Mouse (Mus musculus): Measurements from ENCODE around the gene Parn. TPM values are rescaled to one million over a fixed set of nuclear protein-coding genes. Genes with fewer than 3 reads are reported as not detected.

Gene Parn
- total and polyA plus RNA-seq, 3 experiments: 26.7 to 160 (median 38.2) TPM

GRCm38 (mm10) chr16:13698998-13699397 is 31.0 kb upstream of the Parn start:
- Histone ChIP-seq H3K27me3 (ENCODE audit: control insufficient read depth in 1 of 2, insufficient read depth in 2 of 2, low read length in 2 of 2) (no peaks in the 10 kb centered on the region), H3K4me1 (ENCODE audit: control insufficient read depth in 1 of 2, insufficient read depth in 2 of 2, low read length in 2 of 2) (no peaks in the 10 kb centered on the region), H3K36me3 (ENCODE audit: control insufficient read depth in 1 of 2, insufficient read depth in 2 of 2, low read length in 2 of 2) (peaks cover 0 to 8% of the 10 kb centered on the region in 2 experiments; a peak in 2 of 4 replicates), H3K4me3 (ENCODE audit: control insufficient read depth in 1 of 2, insufficient read depth in 1 of 2, low read depth in 2 of 2, low read length in 2 of 2) (no peak overlapping the region), H3K9me3 (replicated peaks; ENCODE audit: insufficient read depth, low read length) (no peaks in the 10 kb centered on the region), H3K9ac (ENCODE audit: control insufficient read depth, low read depth, low read length, poor library complexity, severe bottlenecking) (no peak overlapping the region), H3K27ac (ENCODE audit: control insufficient read depth, low read depth, low read length) (no peak overlapping the region), H3K79me2 (ENCODE audit: control insufficient read depth, insufficient read depth, low read length, poor library complexity) (no peaks in the 10 kb centered on the region)
- peak; percentile 42 for DNase-seq (ENCODE audit: low read depth, low spot score)
- TF ChIP-seq SMC3 (IDR thresholded peaks at IDR 0.05; ENCODE audit: low read depth, low read length) (0 out of 2 replicates have a peak, but pooled peaks have one; percentile 22), POLR2AphosphoS2 (IDR thresholded peaks at IDR 0.05; ENCODE audit: low read length) (no peak), CHD1 (IDR thresholded peaks at IDR 0.05; ENCODE audit: low read depth, low read length) (no peak), RAD21 (IDR thresholded peaks at IDR 0.05; ENCODE audit: low read depth, low read length) (peak; percentile 20), CTCF (IDR thresholded peaks at IDR 0.05 in 2 of 3, conservative IDR thresholded peaks at IDR 0.05 in 1 of 3; ENCODE audit: control insufficient read depth in 1 of 3, insufficient read depth in 1 of 3, low read depth in 2 of 3, low read length in 3 of 3, poor library complexity in 1 of 3, severe bottlenecking in 1 of 3) (peak; percentile 61 to 94 (median 69))

DNA sequence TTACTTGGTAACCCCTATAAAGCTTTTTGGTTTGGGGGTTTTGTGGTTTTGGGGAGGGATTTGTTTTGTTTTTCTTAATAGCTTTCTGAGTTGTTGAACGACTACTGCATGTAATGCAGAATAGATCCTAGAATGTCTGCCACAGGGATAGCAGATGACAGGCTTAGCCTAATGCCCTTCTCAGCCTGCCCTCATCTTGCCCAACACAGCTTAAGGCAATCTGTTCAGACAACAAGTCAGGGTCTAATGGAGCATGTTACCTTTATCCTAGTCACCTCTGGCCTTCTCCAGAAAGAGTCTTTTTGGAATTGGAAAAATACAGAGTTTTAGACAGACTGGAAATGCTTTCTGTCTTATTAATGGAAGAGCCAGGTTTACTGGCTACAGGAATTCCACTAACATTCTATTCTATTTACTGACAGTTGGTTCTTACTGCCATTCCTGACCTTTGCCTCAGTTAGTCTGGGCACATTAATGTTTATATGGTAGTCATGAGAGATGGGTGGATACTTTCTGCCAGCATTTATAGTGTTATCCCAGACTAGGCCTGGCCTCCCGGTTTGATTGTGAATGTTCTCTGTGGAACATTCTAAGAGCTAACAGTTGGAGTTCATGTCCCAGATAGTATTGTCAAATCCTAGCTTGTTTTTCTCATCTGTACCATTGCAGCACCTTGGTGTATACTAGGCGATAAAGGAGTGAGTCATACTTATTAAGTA is 10.8 kb upstream of the Parn start:
- peaks cover 5% of the 10 kb centered on the region; the same call in 1 of the 2 replicates for H3K79me2 ChIP-seq (ENCODE audit: control insufficient read depth, insufficient read depth, low read length, poor library complexity)
- H3K9ac ChIP-seq (ENCODE audit: control insufficient read depth, low read depth, low read length, poor library complexity, severe bottlenecking): no peak overlapping the region
- no peak overlapping the region for H3K27ac ChIP-seq (ENCODE audit: control insufficient read depth, low read depth, low read length)
- H3K27me3 ChIP-seq (ENCODE audit: control insufficient read depth in 1 of 2, insufficient read depth in 2 of 2, low read length in 2 of 2): no peaks in the 10 kb centered on the region
- no peaks in the 10 kb centered on the region for H3K4me1 ChIP-seq (ENCODE audit: control insufficient read depth in 1 of 2, insufficient read depth in 2 of 2, low read length in 2 of 2)
- TF ChIP-seq JUND (IDR thresholded peaks at IDR 0.05; ENCODE audit: low read depth, low read length) (no peak), POLR2AphosphoS2 (IDR thresholded peaks at IDR 0.05; ENCODE audit: low read length) (no peak), HCFC1 (IDR thresholded peaks at IDR 0.05; ENCODE audit: low read depth, low read length) (no peak), RCOR1 (IDR thresholded peaks at IDR 0.05; ENCODE audit: low read depth, low read length) (no peak)
- peaks cover 0 to 8% of the 10 kb centered on the region in 2 experiments for H3K36me3 ChIP-seq (ENCODE audit: control insufficient read depth in 1 of 2, insufficient read depth in 2 of 2, low read length in 2 of 2)
- no peaks in the 10 kb centered on the region for H3K9me3 ChIP-seq (replicated peaks; ENCODE audit: insufficient read depth, low read length)
- DNase-seq (ENCODE audit: low read depth, low spot score): no peak
- no peak overlapping the region for H3K4me3 ChIP-seq (ENCODE audit: control insufficient read depth in 1 of 2, insufficient read depth in 1 of 2, low read depth in 2 of 2, low read length in 2 of 2)

DNA sequence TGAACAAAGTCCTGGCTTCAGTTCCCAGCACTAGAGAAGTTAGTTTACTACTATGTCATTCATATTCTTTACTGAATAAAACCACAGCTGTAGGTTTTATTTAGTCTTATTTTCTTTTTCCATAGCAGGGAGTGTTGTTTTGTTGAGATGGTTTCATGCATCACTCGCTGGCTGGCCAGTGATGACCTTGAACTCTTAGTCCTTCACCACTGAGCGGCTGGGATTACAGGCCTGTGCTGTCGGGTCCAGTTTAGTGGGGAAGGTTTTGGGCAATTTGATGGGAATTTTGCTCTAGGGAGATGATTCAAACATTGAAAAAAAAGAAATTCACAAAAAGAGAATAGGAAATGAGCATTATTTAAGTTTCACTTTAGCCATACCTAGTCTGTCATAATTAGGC is 6.5 kb upstream of the Parn start:
- TF ChIP-seq USF1 (IDR thresholded peaks at IDR 0.05; ENCODE audit: low read depth, low read length): no peak
- TF ChIP-seq GATA1 (IDR thresholded peaks at IDR 0.05; ENCODE audit: low read depth, low read length): no peak
- TF ChIP-seq TAL1 (IDR thresholded peaks at IDR 0.05; ENCODE audit: low read length): no peak
- no peak for TF ChIP-seq EP300 (IDR thresholded peaks at IDR 0.05; ENCODE audit: low read depth in 1 of 2, low read length in 2 of 2)
- TF ChIP-seq KAT2A (conservative IDR thresholded peaks at IDR 0.05; ENCODE audit: low read depth, low read length): no peak

More for the DNA sequence above, 6.5 kb upstream of the Parn start:
- no peak overlapping the region for H3K4me3 ChIP-seq (ENCODE audit: control insufficient read depth in 1 of 2, insufficient read depth in 1 of 2, low read depth in 2 of 2, low read length in 2 of 2)
- no peak for DNase-seq (ENCODE audit: low read depth, low spot score)
- no peak overlapping the region for H3K27ac ChIP-seq (ENCODE audit: control insufficient read depth, low read depth, low read length)
- H3K27me3 ChIP-seq (ENCODE audit: control insufficient read depth in 1 of 2, insufficient read depth in 2 of 2, low read length in 2 of 2): no peaks in the 10 kb centered on the region
- H3K9me3 ChIP-seq (replicated peaks; ENCODE audit: insufficient read depth, low read length): no peaks in the 10 kb centered on the region
- peaks cover 8 to 10% of the 10 kb centered on the region in 2 experiments for H3K36me3 ChIP-seq (ENCODE audit: control insufficient read depth in 1 of 2, insufficient read depth in 2 of 2, low read length in 2 of 2)
- H3K79me2 ChIP-seq (ENCODE audit: control insufficient read depth, insufficient read depth, low read length, poor library complexity): peaks cover 20% of the 10 kb centered on the region
- H3K9ac ChIP-seq (ENCODE audit: control insufficient read depth, low read depth, low read length, poor library complexity, severe bottlenecking): no peak overlapping the region
- peaks cover 0 to 7% of the 10 kb centered on the region in 2 experiments; a peak in 1 of 4 replicates for H3K4me1 ChIP-seq (ENCODE audit: control insufficient read depth in 1 of 2, insufficient read depth in 2 of 2, low read length in 2 of 2)

All from MEL (cell line).